Mouse (Mus musculus) bone marrow macrophage, adult 2 months (primary cell): Measurements from ENCODE around the gene Rhbdl3.
A peak's percentile ranks its signal among the peaks of the same experiment; 100 is the strongest.

Experiments
- CTCF ChIP-seq: IDR thresholded peaks from 2 replicates; pipeline ENCODE4 v1.5.1; 2012; ENCODE audit warnings: low read depth, mild to moderate bottlenecking, low read length, moderate library complexity
- POLR2A ChIP-seq: IDR thresholded peaks from 2 replicates; pipeline ENCODE4 v1.6.1; 2012; ENCODE audit warnings: mild to moderate bottlenecking, low read depth, low read length, borderline replicate concordance

DNA sequence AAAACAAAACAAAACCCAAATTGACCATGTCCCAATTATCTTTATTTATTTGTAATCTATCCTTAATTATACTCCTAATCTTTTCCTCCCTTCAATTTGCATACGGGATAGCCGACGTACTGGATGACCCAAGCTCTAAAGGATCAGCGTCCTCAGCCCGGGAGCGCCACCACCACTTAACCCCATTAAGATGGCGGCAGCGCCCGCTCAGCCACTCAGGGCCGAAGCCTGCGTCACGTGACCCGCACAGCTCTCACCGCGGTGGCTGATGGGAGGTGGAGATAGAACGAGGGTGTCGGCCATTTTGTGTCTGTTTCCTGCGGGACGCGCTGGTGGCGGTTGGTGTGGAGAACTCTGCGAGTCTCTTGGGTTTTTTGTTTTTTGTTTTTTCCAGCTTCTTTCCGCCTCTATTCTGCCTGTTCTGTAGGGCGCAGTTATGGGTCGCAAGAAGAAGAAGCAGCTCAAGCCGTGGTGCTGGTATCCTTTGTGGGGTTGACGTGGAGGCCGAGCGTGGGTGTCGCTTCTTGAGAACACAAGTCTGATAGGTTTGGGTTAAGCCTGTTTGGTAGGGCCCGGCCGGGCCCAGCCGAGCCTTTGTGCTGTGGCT, 82.4 kb downstream of the Rhbdl3 start, which contains the start of gene Zfp207:
- TF ChIP-seq CTCF (no peak), POLR2A (peak; percentile 43; the same call in 1 of the 2 replicates)
